Mouse (Mus musculus) cerebellum, adult 2 months (tissue): Measurements from ENCODE around the gene Unc119b. TPM values are rescaled to one million over a fixed set of nuclear protein-coding genes. Genes with fewer than 3 reads are reported as not detected.

Experiments used
- DNase-seq, 2 experiments: peaks; one replicate each; pipeline ENCODE4 v3.0.0; 2021
- H3K27ac ChIP-seq: fragments of 200-500 bp; 2 replicates; pipeline ENCODE4 v1.5.1; 2012; ENCODE audit warnings: low read length, control low read depth, inconsistent platforms; ENCODE audit not compliant: insufficient read depth
- H3K27me3 ChIP-seq: fragments of 200-500 bp; 2 replicates; pipeline ENCODE4 v1.6.1; 2012; ENCODE audit warnings: inconsistent platforms, mild to moderate bottlenecking, low read length, moderate library complexity; ENCODE audit not compliant: control insufficient read depth, insufficient read depth
- H3K4me1 ChIP-seq: fragments of 200-500 bp; 2 replicates; pipeline ENCODE4 v1.6.1; 2011; ENCODE audit warnings: low read length; ENCODE audit not compliant: control insufficient read depth, insufficient read depth
- H3K4me3 ChIP-seq: fragments of 200-500 bp; replicated peaks from 2 replicates; pipeline ENCODE3; 2011; ENCODE audit warnings: mild to moderate bottlenecking, low read depth, low read length, control low read depth; ENCODE audit not compliant: insufficient read depth
- CTCF ChIP-seq: fragments of 200-500 bp; IDR thresholded peaks from 2 replicates; pipeline ENCODE4 v1.5.1; 2011; ENCODE audit warnings: low read depth, mild to moderate bottlenecking, control low read depth, low read length, moderate library complexity, borderline replicate concordance; ENCODE audit not compliant: insufficient read depth
- POLR2A ChIP-seq: fragments of 200-500 bp; IDR thresholded peaks from 2 replicates; pipeline ENCODE4 v1.6.1; 2011; ENCODE audit warnings: low read length, control low read depth, borderline replicate concordance; ENCODE audit not compliant: insufficient read depth
- WGBS: fragments of 180-500 bp; shearing (Covaris S2); methylation state at CpG from one replicate; pipeline ENCODE4 v1.1.7; 2018; 5-methylcytosine and 5-hydroxymethylcytosine counted together
- polyA plus RNA-seq: library from polyadenylated mRNA; depleted of rRNA; stranded (reverse); fragments of >200 nt; gene quantifications from 2 replicates; pipeline ENCODE4 v1.2.3, GENCODE M21; 2012; rRNA removed

Gene Unc119b
- 34.0 and 36.1 TPM in 2 replicates for polyA plus RNA-seq

DNA sequence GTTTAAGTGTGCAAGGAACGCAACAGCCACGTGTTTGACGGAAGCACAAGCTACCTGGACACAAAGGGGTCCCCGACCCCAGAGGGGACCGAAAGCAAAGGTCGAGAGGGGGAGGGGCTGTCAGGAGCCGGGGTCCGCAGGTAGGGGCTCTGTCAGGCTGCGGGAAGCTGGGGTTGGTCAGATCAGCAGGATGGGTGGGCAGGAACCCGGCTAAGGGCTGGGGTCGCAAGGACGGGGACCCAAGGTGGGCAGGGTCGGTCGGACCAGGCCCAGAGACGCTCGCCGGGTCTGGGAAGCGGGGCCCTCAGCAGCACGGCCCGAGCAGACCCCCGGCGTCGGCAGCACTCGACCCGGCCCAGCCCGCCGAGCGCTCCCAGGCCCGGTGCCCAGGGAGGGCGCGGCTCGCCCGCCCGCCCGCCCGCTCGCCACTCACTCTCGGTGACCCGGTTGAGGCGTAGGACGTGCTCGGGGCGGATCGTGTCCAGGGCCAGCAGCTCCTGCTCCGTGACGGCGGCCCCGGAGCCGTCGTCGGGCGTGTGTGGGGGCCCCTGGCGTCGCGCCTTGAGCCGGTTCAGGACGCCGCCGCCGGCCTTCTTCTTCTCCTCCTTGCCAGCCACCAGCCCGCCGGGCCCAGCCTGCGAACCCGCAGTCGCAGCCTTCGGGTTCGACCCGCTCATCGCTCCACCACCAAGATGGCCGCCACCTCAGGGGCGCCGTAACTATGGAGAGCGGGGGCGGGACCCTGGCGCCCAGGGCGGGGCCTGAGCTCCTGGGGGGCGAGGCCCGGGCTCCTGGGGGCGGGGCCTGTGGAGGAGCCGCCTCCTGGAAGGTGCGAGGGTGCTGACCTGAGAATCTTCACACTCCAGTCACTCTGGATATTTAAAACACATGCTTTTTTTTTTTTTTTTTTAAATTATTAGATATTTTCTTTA, at the start of gene Unc119b:
Unc119b (minus strand) TSS at position 742 of the 932 bp plus-strand sequence.
- no peaks in the 10 kb centered on the region for H3K27me3 ChIP-seq

GRCm38 (mm10) chr5:115183482-115183881, 48.7 kb upstream of the Unc119b start:
- Histone ChIP-seq H3K4me1 (peaks cover 37% of the 10 kb centered on the region), H3K4me3 (no peak overlapping the region), H3K27me3 (no peaks in the 10 kb centered on the region), H3K27ac (no peak overlapping the region)
- TF ChIP-seq POLR2A (no peak), CTCF (no peak)
- DNase-seq, result no peak
- WGBS, result 85% methylated on average over 10 of the region's 10 CpGs

More for the DNA sequence above, at the start of gene Unc119b:
- H3K4me3 ChIP-seq, result peak within 1 kb of the TSS; percentile 81
- 0 out of 2 replicates have a peak within 1 kb of the TSS, but pooled peaks have one; percentile 8 for H3K27ac ChIP-seq
- peaks cover 8% of the 10 kb centered on the region for H3K4me1 ChIP-seq
- TF ChIP-seq POLR2A, result peak; percentile 53; the same call in 1 of the 2 replicates
- TF ChIP-seq CTCF, result no peak
- under 1% methylated on average over 75 of the region's 81 CpGs for WGBS
- peak; percentile 88 to 91 for DNase-seq

GRCm38 (mm10) chr5:115182925-115183324, 48.1 kb upstream of the Unc119b start:
- WGBS, result 54% methylated on average over 8 of the region's 8 CpGs
- Histone ChIP-seq H3K27ac (no peak overlapping the region), H3K27me3 (no peaks in the 10 kb centered on the region), H3K4me3 (no peak overlapping the region), H3K4me1 (peaks cover 37% of the 10 kb centered on the region)
- no peak for DNase-seq
- TF ChIP-seq POLR2A (no peak), CTCF (no peak)

DNA sequence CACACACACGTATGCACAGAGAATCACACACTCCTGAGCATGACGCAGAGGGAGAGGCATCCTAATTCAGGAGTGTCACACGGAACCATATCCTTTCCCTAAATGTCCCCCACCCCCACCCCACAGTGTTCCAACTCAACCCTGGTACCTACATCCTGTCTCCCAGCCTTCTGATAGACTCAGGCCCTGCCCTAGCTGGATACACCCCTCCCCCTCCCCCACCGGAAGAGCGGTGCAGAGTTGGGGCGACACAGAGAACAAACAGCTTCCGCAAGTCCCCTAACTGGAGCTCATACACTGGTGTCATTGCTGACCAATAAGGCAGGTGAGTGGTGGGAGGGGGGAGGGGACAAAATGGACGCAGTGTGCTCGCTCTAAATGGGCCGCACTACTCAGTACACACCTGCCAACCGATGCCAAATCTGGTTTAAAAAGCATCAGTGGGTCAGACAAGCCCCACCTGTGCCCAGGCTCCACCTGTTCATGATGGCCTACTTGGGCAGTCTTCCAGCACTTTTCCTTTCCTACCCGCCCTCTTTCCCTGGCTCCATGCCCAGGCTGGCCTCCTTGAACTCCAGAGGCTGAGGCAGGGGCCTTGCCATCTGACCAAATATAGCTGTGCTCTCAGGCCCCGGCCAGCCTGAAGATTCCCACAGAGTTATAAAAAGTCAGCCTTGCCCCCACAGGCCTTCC, 46.6 kb upstream of the Unc119b start:
- DNase-seq, result peak; percentile 78 to 83
- peak overlapping the region; percentile 27; the same call in 1 of the 2 replicates for H3K27ac ChIP-seq
- TF ChIP-seq CTCF (no peak), POLR2A (no peak)
- no peak overlapping the region for H3K4me3 ChIP-seq
- 34% methylated on average over 13 of the region's 13 CpGs for WGBS
- H3K27me3 ChIP-seq, result no peaks in the 10 kb centered on the region
- peaks cover 26% of the 10 kb centered on the region for H3K4me1 ChIP-seq

DNA sequence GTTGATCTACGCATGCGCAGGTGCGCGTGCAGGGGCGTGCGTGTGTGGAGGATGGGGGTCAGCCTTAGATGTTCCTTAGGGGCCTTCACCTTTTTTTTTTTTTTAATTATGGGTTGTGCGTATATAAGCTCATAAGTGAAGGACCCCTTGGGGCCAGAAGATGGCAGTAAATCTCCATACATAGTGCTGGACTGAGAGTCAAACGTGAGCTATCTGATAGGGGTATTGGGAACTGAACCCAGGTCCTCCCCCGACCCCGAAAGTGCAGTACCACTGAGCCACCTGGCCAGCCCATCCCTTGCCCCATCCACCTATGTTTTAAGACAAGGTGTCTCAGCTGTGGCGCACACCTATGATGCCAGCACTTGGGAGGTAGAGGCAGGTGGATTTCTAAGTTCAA, 44.8 kb upstream of the Unc119b start:
- no peak overlapping the region for H3K27ac ChIP-seq
- no peak for DNase-seq
- no peaks in the 10 kb centered on the region for H3K27me3 ChIP-seq
- 94% methylated on average over 11 of the region's 11 CpGs for WGBS
- H3K4me3 ChIP-seq, result no peak overlapping the region
- peaks cover 25% of the 10 kb centered on the region for H3K4me1 ChIP-seq
- TF ChIP-seq POLR2A (no peak), CTCF (0 out of 2 replicates have a peak, but pooled peaks have one; percentile 7)

DNA sequence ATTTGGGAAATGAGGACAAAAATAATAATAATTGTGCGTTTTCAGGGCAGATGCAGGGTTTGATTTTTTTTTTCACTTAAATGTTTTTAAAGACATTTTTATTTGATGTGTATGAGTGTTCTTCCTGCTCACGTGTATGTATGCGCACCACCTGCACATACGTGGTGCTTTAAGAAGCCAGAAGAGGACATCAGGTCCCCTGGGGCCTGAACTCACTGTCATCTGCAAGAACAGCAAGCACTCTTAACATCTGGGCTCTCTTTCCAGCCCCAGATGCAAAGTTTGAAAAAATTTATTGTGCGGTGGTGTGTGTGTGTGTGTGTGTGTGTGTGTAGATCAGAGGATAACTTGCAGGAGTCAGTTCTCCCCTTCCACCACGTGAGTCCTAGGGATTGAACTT, 43.1 kb upstream of the Unc119b start:
- Histone ChIP-seq H3K27me3 (no peaks in the 10 kb centered on the region), H3K27ac (no peak overlapping the region), H3K4me3 (no peak overlapping the region), H3K4me1 (peaks cover 22% of the 10 kb centered on the region)
- no peak for DNase-seq
- no peak for TF ChIP-seq POLR2A
- no peak for TF ChIP-seq CTCF
- WGBS, result 85% methylated on average over 6 of the region's 6 CpGs

GRCm38 (mm10) chr5:115174554-115174953, 39.8 kb upstream of the Unc119b start:
- WGBS, result 91% methylated on average over 1 of the region's 1 CpGs
- DNase-seq, result no peak
- no peak for TF ChIP-seq POLR2A
- TF ChIP-seq CTCF, result no peak
- H3K27ac ChIP-seq, result no peak overlapping the region
- H3K27me3 ChIP-seq, result no peaks in the 10 kb centered on the region
- H3K4me1 ChIP-seq, result no peaks in the 10 kb centered on the region
- H3K4me3 ChIP-seq, result no peak overlapping the region

- DNase-seq, result no peak
- Histone ChIP-seq H3K27me3 (no peaks in the 10 kb centered on the region), H3K27ac (no peak overlapping the region), H3K4me1 (peaks cover 18% of the 10 kb centered on the region), H3K4me3 (no peak overlapping the region)
- TF ChIP-seq CTCF (no peak), POLR2A (no peak)
- 76% methylated on average over 8 of the region's 8 CpGs for WGBS
Measured at GRCm38 (mm10) chr5:115170150-115170549, 35.4 kb upstream of the Unc119b start.
